Mouse (Mus musculus) liver, embryonic 14.5 days (tissue): ENCODE measurements around the gene Mrps18a.

Source experiments
- CTCF ChIP-seq: IDR thresholded peaks from 2 replicates; pipeline ENCODE4 v1.5.1; 2016; ENCODE audit warnings: antibody characterized with exemption, low read depth, control low read depth
- EP300 ChIP-seq: IDR thresholded peaks from 2 replicates; pipeline ENCODE4 v1.6.1; 2016; ENCODE audit warnings: antibody characterized with exemption, low read depth

DNA sequence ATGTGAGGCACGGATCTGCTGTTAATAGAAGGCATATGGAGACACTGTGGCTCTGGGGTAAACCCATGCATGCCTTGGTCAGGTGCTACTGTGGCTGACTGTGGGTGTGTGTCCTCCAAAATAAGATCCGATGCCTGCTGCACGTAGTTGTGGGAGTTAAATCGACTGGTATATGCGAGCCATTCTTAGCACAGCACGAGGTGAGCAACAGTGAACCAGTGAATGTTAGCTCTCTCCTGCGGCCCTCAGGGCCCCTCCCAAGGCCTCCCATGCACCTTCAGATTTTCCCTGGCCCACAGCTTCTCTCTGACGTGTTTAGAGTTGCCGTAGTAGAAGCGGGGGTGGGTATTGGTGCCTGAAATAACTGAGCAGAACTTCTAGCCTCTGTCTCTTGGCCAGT, 8.9 kb downstream of the Mrps18a start:
- no peak for TF ChIP-seq CTCF
- no peak for TF ChIP-seq EP300
